Mouse (Mus musculus) urinary bladder, postnatal 36 days (tissue): ENCODE data around the gene Foxc1.

Experiments
- DNase-seq, 2 experiments: peaks; one replicate each; pipeline ENCODE4 v3.0.0; 2022; ENCODE audit warnings: low spot score in 2 of 2, mixed read lengths in 1 of 2

The Foxc1 gene

GRCm38 (mm10) chr13:31806428-31806832 lies at the start of gene Foxc1:
Foxc1 (plus strand) TSS chr13:31806633.
- DNase-seq = peak; percentile 90 to 91

- DNase-seq = no peak
Observed at GRCm38 (mm10) chr13:31760411-31760810, 46.0 kb upstream of the Foxc1 start.

- no peak for DNase-seq
Observed at GRCm38 (mm10) chr13:31761057-31761456, 45.4 kb upstream of the Foxc1 start.

- DNase-seq = no peak
Observed at GRCm38 (mm10) chr13:31764419-31764818, 42.0 kb upstream of the Foxc1 start.

- no peak for DNase-seq
Observed at GRCm38 (mm10) chr13:31765564-31765963, 40.9 kb upstream of the Foxc1 start.

GRCm38 (mm10) chr13:31772882-31773281 lies 33.6 kb upstream of the Foxc1 start:
- DNase-seq = no peak

GRCm38 (mm10) chr13:31775762-31776161 lies 30.7 kb upstream of the Foxc1 start:
- no peak for DNase-seq

GRCm38 (mm10) chr13:31779281-31779981 lies 27.0 kb upstream of the Foxc1 start:
- no peak for DNase-seq

GRCm38 (mm10) chr13:31780299-31780698 lies 26.1 kb upstream of the Foxc1 start:
- no peak for DNase-seq

GRCm38 (mm10) chr13:31782063-31782462 lies 24.4 kb upstream of the Foxc1 start:
- no peak for DNase-seq

- DNase-seq = no peak
Observed at GRCm38 (mm10) chr13:31784757-31785156, 21.7 kb upstream of the Foxc1 start.

- DNase-seq = peak; percentile 43 to 52
Observed at GRCm38 (mm10) chr13:31792480-31793132, 13.8 kb upstream of the Foxc1 start.

GRCm38 (mm10) chr13:31793163-31793562 lies 13.3 kb upstream of the Foxc1 start:
- no peak for DNase-seq

- DNase-seq = peak in 1 of 2 experiments; percentile 43
Observed at GRCm38 (mm10) chr13:31797346-31797745, 9.1 kb upstream of the Foxc1 start.

- no peak for DNase-seq
Observed at GRCm38 (mm10) chr13:31798075-31798474, 8.4 kb upstream of the Foxc1 start.

GRCm38 (mm10) chr13:31800581-31801576 lies 5.6 kb upstream of the Foxc1 start:
- peak; percentile 84 to 90 for DNase-seq

GRCm38 (mm10) chr13:31801703-31802305 lies 4.6 kb upstream of the Foxc1 start:
- no peak for DNase-seq

- DNase-seq = no peak
Observed at GRCm38 (mm10) chr13:31802447-31802846, 4.0 kb upstream of the Foxc1 start.

GRCm38 (mm10) chr13:31803166-31804093 lies 3.0 kb upstream of the Foxc1 start:
- no peak for DNase-seq

- DNase-seq = no peak
Observed at GRCm38 (mm10) chr13:31804571-31804970, 1.9 kb upstream of the Foxc1 start.
